In genomic region chr4:97283099-97283498, GRCm38 (mm10) we compare ENCODE assay signal across 25 mouse cellular contexts.
DNase-seq lines count a peak whose midpoint lies in the region; ATAC-seq and TF ChIP-seq lines count a peak whose summit lies in the region.
"Had no signal": no experiment of that assay in that cellular context is flagged by ENCODE, and none has a peak within 500 bp of the region (broad histone marks: within the 10 kb centered on the region; RNA-seq: fewer than 3 reads in every experiment).

No protein-coding gene starts in this region.

- H3K4me3 ChIP-seq in forebrain, embryonic 13.5 days = no peak overlapping the region
- H3K4me3 ChIP-seq in forebrain, embryonic 10.5 days = no peak overlapping the region
- no peak overlapping the region for H3K4me3 ChIP-seq in layer of hippocampus, adult 2 months
- H3K4me3 ChIP-seq in forebrain, embryonic 16.5 days (replicated peaks; ENCODE audit: low read length) = no peak overlapping the region
- no peak overlapping the region for H3K4me3 ChIP-seq in hindbrain, embryonic 12.5 days
- H3K4me3 ChIP-seq: embryonic facial prominence, embryonic 10.5 days; embryonic facial prominence, embryonic 13.5 days; erythroblast, embryonic 14.5 days; gastrocnemius, adult 2 months; hindbrain, embryonic 13.5 days; intestine, embryonic 15.5 days had no signal

- no peaks in the 10 kb centered on the region for H3K36me3 ChIP-seq in forebrain, embryonic 13.5 days (ENCODE audit: poor library complexity, severe bottlenecking)
- no peaks in the 10 kb centered on the region for H3K36me3 ChIP-seq in forebrain, embryonic 10.5 days (replicated peaks)
- H3K36me3 ChIP-seq in forebrain, embryonic 16.5 days (ENCODE audit: control insufficient read depth, insufficient read depth) = no peaks in the 10 kb centered on the region
- H3K36me3 ChIP-seq in hindbrain, embryonic 12.5 days = no peaks in the 10 kb centered on the region
- H3K36me3 ChIP-seq: embryonic facial prominence, embryonic 10.5 days; embryonic facial prominence, embryonic 13.5 days; hindbrain, embryonic 13.5 days; intestine, embryonic 15.5 days had no signal

- H3K27me3 ChIP-seq in forebrain, embryonic 13.5 days = no peaks in the 10 kb centered on the region
- no peaks in the 10 kb centered on the region for H3K27me3 ChIP-seq in forebrain, embryonic 10.5 days (ENCODE audit: poor library complexity, severe bottlenecking)
- H3K27me3 ChIP-seq in forebrain, embryonic 16.5 days (replicated peaks; ENCODE audit: control insufficient read depth, insufficient read depth, low read length) = no peaks in the 10 kb centered on the region
- no peaks in the 10 kb centered on the region for H3K27me3 ChIP-seq in hindbrain, embryonic 12.5 days
- H3K27me3 ChIP-seq: embryonic facial prominence, embryonic 13.5 days; hindbrain, embryonic 13.5 days; intestine, embryonic 15.5 days had no signal

- no peaks in the 10 kb centered on the region for H3K9me3 ChIP-seq in forebrain, embryonic 13.5 days (replicated peaks)
- no peaks in the 10 kb centered on the region for H3K9me3 ChIP-seq in forebrain, embryonic 10.5 days
- H3K9me3 ChIP-seq in forebrain, embryonic 16.5 days (ENCODE audit: control insufficient read depth, low read length) = no peaks in the 10 kb centered on the region
- no peaks in the 10 kb centered on the region for H3K9me3 ChIP-seq in hindbrain, embryonic 12.5 days (replicated peaks)
- H3K9me3 ChIP-seq: embryonic facial prominence, embryonic 10.5 days; embryonic facial prominence, embryonic 13.5 days; hindbrain, embryonic 13.5 days; intestine, embryonic 15.5 days had no signal

- H3K4me1 ChIP-seq in forebrain, embryonic 13.5 days = peaks cover 36% of the 10 kb centered on the region
- peaks cover 33% of the 10 kb centered on the region for H3K4me1 ChIP-seq in forebrain, embryonic 10.5 days
- H3K4me1 ChIP-seq in forebrain, embryonic 16.5 days (replicated peaks; ENCODE audit: control insufficient read depth, insufficient read depth, low read length) = peaks cover 23% of the 10 kb centered on the region
- no peaks in the 10 kb centered on the region for H3K4me1 ChIP-seq in hindbrain, embryonic 12.5 days
- H3K4me1 ChIP-seq: embryonic facial prominence, embryonic 10.5 days; hindbrain, embryonic 13.5 days; intestine, embryonic 15.5 days had no signal

- H3K27ac ChIP-seq in forebrain, embryonic 13.5 days = no peak overlapping the region
- no peak overlapping the region for H3K27ac ChIP-seq in forebrain, embryonic 10.5 days
- no peak overlapping the region for H3K27ac ChIP-seq in layer of hippocampus, adult 2 months
- peak overlapping the region; percentile 50; the same call in 1 of the 2 replicates for H3K27ac ChIP-seq in forebrain, embryonic 16.5 days (ENCODE audit: low read length)
- H3K27ac ChIP-seq in hindbrain, embryonic 12.5 days = no peak overlapping the region
- H3K27ac ChIP-seq: embryonic facial prominence, embryonic 10.5 days; embryonic facial prominence, embryonic 13.5 days; gastrocnemius, adult 2 months; hindbrain, embryonic 13.5 days; intestine, embryonic 15.5 days had no signal

- peak; percentile 28; the same call in 1 of the 2 replicates for ATAC-seq in forebrain, embryonic 13.5 days
- ATAC-seq in forebrain, embryonic 16.5 days = peak; percentile 66
- no peak for ATAC-seq in hindbrain, embryonic 12.5 days (ENCODE audit: low FRiP score)
- ATAC-seq: activated CD4-positive, CD25-positive, alpha-beta regulatory T cell, adult 4 months; hindbrain, embryonic 16.5 days; intestine, embryonic 15.5 days had no signal

- no peak for DNase-seq in forebrain, embryonic 10.5 days (ENCODE audit: extremely low spot score, low spot score)
- no peak for DNase-seq in layer of hippocampus, adult 2 months (ENCODE audit: low spot score in 2 of 2)
- DNase-seq in layer of hippocampus, adult 8-10 months (ENCODE audit: low spot score in 2 of 2) = no peak
- DNase-seq in brain, adult 2 months (ENCODE audit: low read depth, low spot score) = peak; percentile 40
- no peak for DNase-seq in yolk sac, embryonic 10.5 days (ENCODE audit: low spot score)
- DNase-seq: adrenal gland, adult 8-10 months; adrenal gland, postnatal 25 days; cerebellum, adult 11-12 months; cerebellum, adult 8-10 months; cerebellum, postnatal 36 days; embryo, embryonic 11 days; gastrocnemius, adult 2 months; gastrocnemius, postnatal 14 days; heart, adult 11 months had no signal

- no peak overlapping the region for H3K9ac ChIP-seq in forebrain, embryonic 13.5 days
- H3K9ac ChIP-seq in forebrain, embryonic 16.5 days (replicated peaks; ENCODE audit: low read depth, low read length) = no peak overlapping the region
- H3K9ac ChIP-seq in hindbrain, embryonic 12.5 days = no peak overlapping the region
- H3K9ac ChIP-seq: embryonic facial prominence, embryonic 13.5 days; hindbrain, embryonic 13.5 days; intestine, embryonic 15.5 days had no signal

- no peak overlapping the region for H3K4me2 ChIP-seq in forebrain, embryonic 13.5 days
- no peak overlapping the region for H3K4me2 ChIP-seq in forebrain, embryonic 16.5 days (ENCODE audit: low read length)
- no peak overlapping the region for H3K4me2 ChIP-seq in hindbrain, embryonic 12.5 days (replicated peaks)
- H3K4me2 ChIP-seq: embryonic facial prominence, embryonic 13.5 days; heart, embryonic 11.5 days; hindbrain, embryonic 13.5 days; intestine, embryonic 15.5 days had no signal

- peak; percentile 23; the same call in 1 of the 2 replicates for TF ChIP-seq CTCF in layer of hippocampus, adult 2 months (conservative IDR thresholded peaks at IDR 0.05)

- WGBS in forebrain, embryonic 13.5 days = 96% methylated on average over 1 of the region's 1 CpGs
- WGBS in forebrain, embryonic 10.5 days = 75% methylated on average over 1 of the region's 1 CpGs
- WGBS in forebrain, embryonic 16.5 days = 67% methylated on average over 1 of the region's 1 CpGs
- WGBS in hindbrain, embryonic 12.5 days = 73% methylated on average over 1 of the region's 1 CpGs
